Mouse (Mus musculus) lung, embryonic 16.5 days (tissue): ENCODE data around the gene Pdcd11. TPM values are rescaled to one million over a fixed set of nuclear protein-coding genes. Genes with fewer than 3 reads are reported as not detected.
A peak's percentile ranks its signal among the peaks of the same experiment; 100 is the strongest.

ENCODE experiments used
- ATAC-seq: fragments of 200-750 bp; cut with Nextera tagmentation; 2 replicates; pipeline ENCODE4 v1.8.0; 2017; ENCODE audit warnings: low read depth, mild to moderate bottlenecking, moderate library complexity
- H3K27ac ChIP-seq: fragments of 300-500 bp; sonication (generic); 2 replicates; pipeline ENCODE4 v1.5.1; 2014; ENCODE audit warnings: mild to moderate bottlenecking, control low read depth, low read length
- H3K27me3 ChIP-seq: fragments of 300-500 bp; sonication (generic); 2 replicates; pipeline ENCODE4 v1.6.1; 2014; ENCODE audit warnings: low read depth, low read length, mixed read lengths; ENCODE audit not compliant: control insufficient read depth, insufficient read depth
- H3K36me3 ChIP-seq: fragments of 300-500 bp; sonication (generic); 2 replicates; pipeline ENCODE4 v1.6.1; 2014; ENCODE audit warnings: low read length; ENCODE audit not compliant: control insufficient read depth, insufficient read depth
- H3K4me1 ChIP-seq: fragments of 300-500 bp; sonication (generic); replicated peaks from 2 replicates; pipeline ENCODE4 v1.6.1; 2014; ENCODE audit warnings: low read length, mixed read lengths; ENCODE audit not compliant: control insufficient read depth, insufficient read depth
- H3K4me2 ChIP-seq: fragments of 300-500 bp; sonication (generic); 2 replicates; pipeline ENCODE4 v1.6.1; 2014; ENCODE audit warnings: low read depth, low read length, control low read depth
- H3K4me3 ChIP-seq: fragments of 300-500 bp; sonication (generic); 2 replicates; pipeline ENCODE4 v1.5.1; 2014; ENCODE audit warnings: mild to moderate bottlenecking, low read length, control low read depth
- H3K9ac ChIP-seq: fragments of 300-500 bp; sonication (generic); 2 replicates; pipeline ENCODE4 v1.6.1; 2014; ENCODE audit warnings: low read length, control low read depth
- H3K9me3 ChIP-seq: fragments of 300-500 bp; sonication (generic); 2 replicates; pipeline ENCODE4 v1.6.1; 2016; ENCODE audit warnings: low read length; ENCODE audit not compliant: control insufficient read depth
- WGBS: fragments of 180-500 bp; shearing (Covaris S2); extraction: QIAGEN DNeasy Blood & Tissue Kit; methylation state at CpG from one replicate; pipeline ENCODE4 v1.1.7; 2014; 5-methylcytosine and 5-hydroxymethylcytosine counted together
- polyA plus RNA-seq: library from polyadenylated mRNA; unstranded; fragments of >200 nt; fragmentation: Nextera tagmentation; extraction: Ambion mirVana; gene quantifications from 2 replicates; pipeline ENCODE4 v1.2.1, GENCODE M21; 2015

Pdcd11 gene
- polyA plus RNA-seq, 1 experiment from 2014 or later = 8.1 TPM

DNA sequence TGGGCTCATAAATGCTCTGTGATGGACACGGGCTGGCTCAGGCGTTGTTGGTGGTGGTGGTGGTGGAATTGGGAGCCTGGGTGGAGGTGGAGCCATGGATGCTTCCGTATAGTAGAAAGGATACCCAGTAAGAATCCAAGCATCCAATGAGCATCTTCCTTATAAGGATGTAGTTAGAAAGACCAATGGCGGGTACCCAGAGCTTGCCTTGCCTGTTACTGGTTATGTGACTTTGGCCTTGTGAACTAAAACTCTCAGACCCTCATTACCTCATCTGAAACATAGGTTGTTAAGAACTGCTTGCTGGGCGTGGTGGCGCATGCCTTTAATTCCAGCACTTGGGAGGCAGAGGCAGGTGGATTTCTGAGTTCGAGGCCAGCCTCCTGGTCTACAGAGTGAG is 63.2 kb downstream of the Pdcd11 start:
- no peaks in the 10 kb centered on the region for H3K9me3 ChIP-seq
- no peaks in the 10 kb centered on the region for H3K36me3 ChIP-seq
- H3K4me3 ChIP-seq = no peak overlapping the region
- peaks cover 4% of the 10 kb centered on the region; the same call in 1 of the 2 replicates for H3K27me3 ChIP-seq
- WGBS = 83% methylated on average over 7 of the region's 7 CpGs
- H3K9ac ChIP-seq = no peak overlapping the region
- no peaks in the 10 kb centered on the region; the same call in 1 of the 2 replicates for H3K4me1 ChIP-seq
- no peak overlapping the region for H3K27ac ChIP-seq
- ATAC-seq = no peak
- no peak overlapping the region for H3K4me2 ChIP-seq

DNA sequence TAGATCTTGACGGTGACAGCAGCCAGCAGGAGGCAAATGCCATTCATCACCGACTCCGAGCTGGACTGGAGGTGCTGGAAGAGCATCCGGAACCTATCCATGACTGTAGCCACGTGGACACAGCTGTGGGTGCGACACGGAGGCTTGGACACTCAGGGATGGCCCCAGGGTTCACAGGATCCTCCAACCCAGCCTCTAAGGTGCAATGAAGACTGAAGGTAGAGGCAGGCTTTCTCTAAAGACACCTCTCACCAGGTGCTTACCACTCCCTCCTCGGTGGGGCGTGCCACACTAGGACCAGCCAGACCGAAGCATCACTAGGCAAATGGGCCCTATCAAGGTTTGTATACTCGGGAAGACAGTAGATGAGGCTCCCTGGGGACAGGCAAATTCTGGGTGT is 67.1 kb downstream of the Pdcd11 start, which contains the start of gene Calhm3:
Gene Calhm3, minus strand, starts transcription at position 101 of the 400 bp plus-strand sequence.
- no peak within 1 kb of the TSS for H3K9ac ChIP-seq
- H3K27ac ChIP-seq = no peak within 1 kb of the TSS
- no peak within 1 kb of the TSS for H3K4me2 ChIP-seq
- no peak within 1 kb of the TSS for H3K4me3 ChIP-seq
- ATAC-seq = no peak
- WGBS = 75% methylated on average over 11 of the region's 11 CpGs
- no peaks in the 10 kb centered on the region for H3K4me1 ChIP-seq
- no peaks in the 10 kb centered on the region for H3K36me3 ChIP-seq
- H3K9me3 ChIP-seq = no peaks in the 10 kb centered on the region
- H3K27me3 ChIP-seq = no peaks in the 10 kb centered on the region

DNA sequence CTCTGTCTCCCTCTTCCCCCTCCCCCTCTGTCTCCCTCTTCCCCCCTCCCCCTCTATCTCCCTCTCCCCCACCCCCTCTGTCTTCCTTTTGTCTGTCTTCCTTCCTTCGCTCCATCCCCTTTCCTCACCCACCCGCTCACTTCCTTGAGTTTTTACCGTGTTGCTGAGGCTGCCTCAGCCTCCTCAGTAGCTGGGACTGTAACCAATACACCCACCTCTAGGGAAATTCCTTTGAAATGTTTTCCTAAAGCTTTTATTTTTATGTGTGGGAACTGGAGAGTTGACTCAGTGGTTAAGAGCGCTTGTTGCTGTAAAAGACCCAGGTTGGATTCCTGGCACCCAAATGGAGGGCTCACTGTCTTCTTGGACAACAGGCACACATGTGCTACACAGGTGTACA is 71.1 kb downstream of the Pdcd11 start:
- H3K9ac ChIP-seq = no peak overlapping the region
- no peak overlapping the region for H3K4me3 ChIP-seq
- no peaks in the 10 kb centered on the region for H3K4me1 ChIP-seq
- no peak overlapping the region for H3K27ac ChIP-seq
- no peaks in the 10 kb centered on the region for H3K36me3 ChIP-seq
- no peaks in the 10 kb centered on the region for H3K27me3 ChIP-seq
- no peaks in the 10 kb centered on the region for H3K9me3 ChIP-seq
- ATAC-seq = no peak
- 56% methylated on average over 4 of the region's 4 CpGs for WGBS
- no peak overlapping the region for H3K4me2 ChIP-seq

DNA sequence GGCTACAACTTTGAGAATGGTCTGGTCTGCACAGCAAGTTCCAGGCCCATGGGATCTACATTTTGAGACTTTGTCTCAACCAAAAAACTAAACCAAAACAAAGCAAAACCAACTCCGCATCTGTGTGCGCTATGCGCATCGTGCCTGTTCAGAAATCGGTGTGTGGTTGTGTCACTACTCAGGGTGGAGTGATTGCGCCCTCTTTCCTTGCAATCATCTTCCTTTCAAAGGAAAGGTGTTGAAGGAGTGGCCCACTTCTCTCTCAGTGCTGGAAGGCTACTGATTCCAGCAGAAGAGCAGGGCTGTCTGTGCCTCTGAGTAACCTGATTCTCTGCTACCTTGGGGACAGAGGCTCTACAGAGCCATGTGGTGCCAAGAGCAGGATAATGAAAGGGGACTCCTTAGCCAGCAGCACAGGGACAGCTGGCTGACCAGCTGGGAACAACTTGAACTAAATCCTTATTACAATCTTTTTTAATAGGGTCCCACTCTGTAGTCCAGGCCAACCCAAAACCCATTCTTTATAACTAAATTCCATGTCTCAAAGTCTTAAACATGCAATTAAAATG is 72.7 kb downstream of the Pdcd11 start:
- Histone ChIP-seq H3K36me3 (no peaks in the 10 kb centered on the region), H3K27me3 (no peaks in the 10 kb centered on the region), H3K4me1 (no peaks in the 10 kb centered on the region), H3K4me2 (no peak overlapping the region), H3K9me3 (no peaks in the 10 kb centered on the region), H3K4me3 (no peak overlapping the region), H3K9ac (no peak overlapping the region), H3K27ac (no peak overlapping the region)
- no peak for ATAC-seq
- WGBS = 90% methylated on average over 6 of the region's 6 CpGs

DNA sequence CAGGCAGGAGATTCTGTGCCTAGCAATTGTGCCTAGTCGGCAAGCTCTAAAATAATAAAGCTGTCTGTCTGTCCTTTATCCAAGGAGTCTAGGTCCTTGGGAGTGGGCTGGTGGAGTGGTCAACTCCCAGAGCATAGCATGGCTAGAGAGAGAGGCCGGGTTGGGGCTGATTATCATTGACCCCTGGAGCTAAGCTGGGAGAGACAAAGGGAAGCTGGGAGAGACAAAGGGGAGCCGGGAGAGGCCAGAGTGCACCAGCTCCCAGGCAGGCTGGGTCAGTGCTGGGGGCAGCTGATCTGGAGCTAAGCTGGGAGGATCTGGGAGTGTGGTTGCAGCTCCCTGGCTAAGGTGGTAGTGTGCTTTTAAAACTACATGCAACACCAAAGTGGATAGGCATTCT is 76.2 kb downstream of the Pdcd11 start:
- Histone ChIP-seq H3K27ac (no peak overlapping the region), H3K27me3 (no peaks in the 10 kb centered on the region)

DNA sequence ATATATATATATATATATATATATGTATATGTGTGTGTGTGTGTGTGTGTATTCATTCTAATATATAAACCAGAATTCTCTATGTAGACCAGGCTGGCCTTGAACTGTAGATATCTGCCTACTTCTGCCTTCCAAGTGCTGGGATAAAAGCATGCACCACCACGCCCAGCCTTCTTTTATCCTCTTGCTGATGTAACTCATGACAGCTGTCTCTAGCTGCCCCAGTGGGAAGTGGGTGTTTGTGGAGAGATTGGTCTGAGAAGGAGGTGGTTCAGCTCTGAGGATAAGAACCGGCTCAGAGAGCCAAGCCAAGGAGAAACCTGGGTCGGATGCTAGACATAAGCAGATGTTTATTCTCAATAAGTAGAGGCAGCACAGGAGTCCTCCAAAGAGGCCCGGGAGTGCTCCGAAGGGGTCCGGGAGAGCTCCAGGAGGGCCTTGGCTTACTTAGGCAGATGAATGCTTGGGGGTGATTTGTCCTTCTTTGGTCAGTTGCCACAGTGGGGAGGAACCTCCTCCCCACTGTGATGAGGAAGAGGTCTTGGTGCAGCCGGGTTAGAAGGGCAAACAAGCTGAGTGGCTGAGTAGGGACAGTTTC is 77.1 kb downstream of the Pdcd11 start:
- Histone ChIP-seq H3K9me3 (no peaks in the 10 kb centered on the region), H3K9ac (no peak overlapping the region), H3K4me2 (no peak overlapping the region), H3K27ac (no peak overlapping the region), H3K4me1 (0 out of 2 replicates have a peak, but pooled peaks cover 4% of the 10 kb centered on the region), H3K27me3 (no peaks in the 10 kb centered on the region), H3K4me3 (no peak overlapping the region), H3K36me3 (no peaks in the 10 kb centered on the region)
- no peak for ATAC-seq
- WGBS = 43% methylated on average over 7 of the region's 7 CpGs

More for the DNA sequence above, 76.2 kb downstream of the Pdcd11 start:
- Histone ChIP-seq H3K9ac (no peak overlapping the region), H3K4me2 (no peak overlapping the region), H3K36me3 (no peaks in the 10 kb centered on the region), H3K9me3 (no peaks in the 10 kb centered on the region), H3K4me1 (0 out of 2 replicates have a peak, but pooled peaks cover 4% of the 10 kb centered on the region), H3K4me3 (no peak overlapping the region)
- 46% methylated on average over 3 of the region's 3 CpGs for WGBS
- ATAC-seq = no peak

DNA sequence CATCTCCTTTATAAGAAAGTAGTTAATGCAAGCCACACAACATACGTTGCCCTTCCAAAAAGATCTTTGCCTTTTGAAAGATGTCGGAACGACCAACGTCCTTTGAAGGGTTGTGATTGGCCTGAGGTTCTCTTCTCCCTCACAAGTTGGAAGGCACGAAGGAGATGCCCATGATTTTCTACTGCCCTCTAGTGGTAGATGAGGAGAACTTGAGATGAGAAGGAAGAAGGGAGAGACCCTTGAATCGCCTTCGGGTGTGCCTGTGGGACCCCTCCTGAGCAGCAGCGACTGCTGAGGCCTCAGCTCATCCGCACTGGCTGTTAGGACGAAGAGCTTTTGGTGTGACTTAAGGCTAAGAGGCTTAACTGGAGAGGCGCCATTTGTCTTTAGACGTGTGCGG is 77.7 kb downstream of the Pdcd11 start:
- Histone ChIP-seq H3K4me1 (0 out of 2 replicates have a peak, but pooled peaks cover 4% of the 10 kb centered on the region), H3K27ac (no peak overlapping the region), H3K9me3 (no peaks in the 10 kb centered on the region), H3K27me3 (no peaks in the 10 kb centered on the region), H3K4me2 (peak overlapping the region; percentile 46), H3K4me3 (peak overlapping the region; percentile 20), H3K36me3 (no peaks in the 10 kb centered on the region), H3K9ac (peak overlapping the region; percentile 34; the same call in 1 of the 2 replicates)
- WGBS = 6% methylated on average over 13 of the region's 13 CpGs
- ATAC-seq = 0 out of 2 replicates have a peak, but pooled peaks have one; percentile 20

DNA sequence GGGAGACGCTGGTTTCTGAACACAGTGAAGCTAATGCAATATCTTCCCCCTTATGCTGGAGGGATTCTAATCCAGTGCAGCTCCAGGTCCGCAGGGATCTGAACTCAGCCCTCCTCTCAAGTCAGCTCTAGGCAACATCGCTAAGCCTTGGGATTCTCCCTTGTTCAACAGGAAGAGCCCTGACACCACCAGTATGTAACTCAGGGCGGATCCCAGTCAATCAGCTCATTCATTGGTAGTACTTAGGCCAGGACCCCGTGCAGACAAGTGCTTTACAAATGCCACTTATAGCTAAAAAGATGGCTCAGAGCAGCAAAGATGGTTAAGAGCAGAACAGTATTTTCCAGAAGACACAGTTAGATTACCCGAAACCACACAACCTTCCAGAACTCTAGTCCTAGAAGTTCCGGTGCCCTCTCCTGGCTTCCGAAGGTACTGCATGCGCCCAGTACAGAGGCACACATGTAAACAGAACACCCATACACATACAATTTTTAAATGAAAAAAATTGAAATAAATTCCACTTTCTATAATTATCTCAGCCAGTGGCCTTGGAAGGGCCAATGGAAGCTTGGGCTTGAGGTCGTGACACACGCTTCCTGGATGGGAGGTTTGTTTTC is 78.3 kb downstream of the Pdcd11 start:
- Histone ChIP-seq H3K27ac (no peak overlapping the region), H3K36me3 (no peaks in the 10 kb centered on the region), H3K27me3 (no peaks in the 10 kb centered on the region), H3K9me3 (no peaks in the 10 kb centered on the region), H3K4me3 (peak overlapping the region; percentile 20), H3K4me2 (peak overlapping the region; percentile 46), H3K9ac (peak overlapping the region; percentile 34; the same call in 1 of the 2 replicates), H3K4me1 (0 out of 2 replicates have a peak, but pooled peaks cover 4% of the 10 kb centered on the region)
- WGBS = 20% methylated on average over 11 of the region's 11 CpGs
- ATAC-seq = peak; percentile 73; the same call in 1 of the 2 replicates

DNA sequence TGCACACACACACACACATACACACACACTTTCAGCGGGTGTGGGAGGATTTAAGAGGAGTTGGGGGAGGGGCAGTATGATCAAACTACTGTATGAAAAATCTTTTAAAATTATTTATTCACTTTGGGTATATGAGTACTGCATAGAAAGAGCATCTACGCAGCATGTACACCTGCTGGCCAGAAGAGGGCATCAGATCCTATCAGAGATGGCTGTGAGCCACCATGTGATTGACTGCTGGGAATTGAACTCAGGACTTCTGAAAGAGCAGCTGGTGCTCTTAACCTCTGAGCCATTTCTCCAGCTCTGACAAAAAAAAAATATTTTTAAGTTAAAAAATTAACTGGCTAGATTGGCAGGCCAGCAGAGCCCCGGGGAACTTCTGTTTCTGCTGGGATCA is 83.9 kb downstream of the Pdcd11 start:
- H3K9me3 ChIP-seq = no peaks in the 10 kb centered on the region
- H3K4me1 ChIP-seq = peaks cover 6% of the 10 kb centered on the region; the same call in 1 of the 2 replicates
- H3K4me2 ChIP-seq = no peak overlapping the region
- no peak overlapping the region for H3K9ac ChIP-seq
- 45% methylated on average over 3 of the region's 3 CpGs for WGBS
- no peak overlapping the region for H3K4me3 ChIP-seq
- no peak for ATAC-seq
- H3K36me3 ChIP-seq = no peaks in the 10 kb centered on the region
- H3K27me3 ChIP-seq = peaks cover 18% of the 10 kb centered on the region
- H3K27ac ChIP-seq = no peak overlapping the region
